Mouse (Mus musculus): Measurements from ENCODE around the gene Arhgef15. TPM values are rescaled to one million over a fixed set of nuclear protein-coding genes. Genes with fewer than 3 reads are reported as not detected.

Gene Arhgef15
- total and polyA plus RNA-seq, 3 experiments = 0.22 TPM; not detected in 2

- DNase-seq (ENCODE audit: low spot score) (no peak), ATAC-seq (ENCODE audit: extremely low read depth, insufficient number of reproducible peaks, low FRiP score, poor library complexity, severe bottlenecking) (no peak)
- TF ChIP-seq CTCF (IDR thresholded peaks at IDR 0.05; ENCODE audit: low read depth, low read length) (no peak), GATA2 (IDR thresholded peaks at IDR 0.05; ENCODE audit: borderline replicate concordance, low read depth, low read length) (no peak), TAL1 (conservative IDR thresholded peaks at IDR 0.05; ENCODE audit: low read depth, low read length) (no peak), GATA1 (IDR thresholded peaks at IDR 0.05; ENCODE audit: borderline replicate concordance, low read length) (no peak), POLR2AphosphoS5 (IDR thresholded peaks at IDR 0.05; ENCODE audit: insufficient replicate concordance, low read depth, low read length) (no peak)
- H3K36me3 ChIP-seq (replicated peaks) = no peaks in the 10 kb centered on the region
- H3K9me3 ChIP-seq (replicated peaks) = no peaks in the 10 kb centered on the region
- no peak overlapping the region for H3K4me3 ChIP-seq (ENCODE audit: low read depth, low read length)
- peaks cover 17% of the 10 kb centered on the region for H3K4me1 ChIP-seq (ENCODE audit: insufficient read depth, low read depth, low read length)
- H3K27me3 ChIP-seq (ENCODE audit: insufficient read depth, low read length) = peaks cover 74% of the 10 kb centered on the region
Observed at GRCm38 (mm10) chr11:68953903-68954302, 3.4 kb downstream of the Arhgef15 start.

- H3K27me3 ChIP-seq (ENCODE audit: insufficient read depth, low read length) = peaks cover 52% of the 10 kb centered on the region
- ATAC-seq (ENCODE audit: extremely low read depth, insufficient number of reproducible peaks, low FRiP score, poor library complexity, severe bottlenecking) (no peak), DNase-seq (ENCODE audit: low spot score) (no peak)
- H3K4me1 ChIP-seq (ENCODE audit: insufficient read depth, low read depth, low read length) = peaks cover 18% of the 10 kb centered on the region
- no peaks in the 10 kb centered on the region for H3K9me3 ChIP-seq (replicated peaks)
- peaks cover 5% of the 10 kb centered on the region for H3K36me3 ChIP-seq (replicated peaks)
- no peak for TF ChIP-seq GATA1 (IDR thresholded peaks at IDR 0.05; ENCODE audit: borderline replicate concordance, low read length)
- no peak for TF ChIP-seq GATA2 (IDR thresholded peaks at IDR 0.05; ENCODE audit: borderline replicate concordance, low read depth, low read length)
- no peak for TF ChIP-seq CTCF (IDR thresholded peaks at IDR 0.05; ENCODE audit: low read depth, low read length)
- no peak for TF ChIP-seq POLR2AphosphoS5 (IDR thresholded peaks at IDR 0.05; ENCODE audit: insufficient replicate concordance, low read depth, low read length)
- TF ChIP-seq TAL1 (conservative IDR thresholded peaks at IDR 0.05; ENCODE audit: low read depth, low read length) = no peak
- H3K4me3 ChIP-seq (ENCODE audit: low read depth, low read length) = no peak overlapping the region
Observed at GRCm38 (mm10) chr11:68947542-68947993, 9.7 kb downstream of the Arhgef15 start.

GRCm38 (mm10) chr11:68946806-68947440 is 10.4 kb downstream of the Arhgef15 start:
- Histone ChIP-seq H3K36me3 (replicated peaks) (peaks cover 10% of the 10 kb centered on the region), H3K4me1 (ENCODE audit: insufficient read depth, low read depth, low read length) (peaks cover 18% of the 10 kb centered on the region), H3K9me3 (replicated peaks) (no peaks in the 10 kb centered on the region), H3K27me3 (ENCODE audit: insufficient read depth, low read length) (peaks cover 50% of the 10 kb centered on the region), H3K4me3 (ENCODE audit: low read depth, low read length) (no peak overlapping the region)
- ATAC-seq (ENCODE audit: extremely low read depth, insufficient number of reproducible peaks, low FRiP score, poor library complexity, severe bottlenecking) (no peak), DNase-seq (ENCODE audit: low spot score) (no peak)
- TF ChIP-seq GATA2 (IDR thresholded peaks at IDR 0.05; ENCODE audit: borderline replicate concordance, low read depth, low read length) = no peak
- TF ChIP-seq POLR2AphosphoS5 (IDR thresholded peaks at IDR 0.05; ENCODE audit: insufficient replicate concordance, low read depth, low read length) = no peak
- no peak for TF ChIP-seq CTCF (IDR thresholded peaks at IDR 0.05; ENCODE audit: low read depth, low read length)
- no peak for TF ChIP-seq TAL1 (conservative IDR thresholded peaks at IDR 0.05; ENCODE audit: low read depth, low read length)
- no peak for TF ChIP-seq GATA1 (IDR thresholded peaks at IDR 0.05; ENCODE audit: borderline replicate concordance, low read length)

GRCm38 (mm10) chr11:68946001-68946400 is 11.3 kb downstream of the Arhgef15 start:
- H3K9me3 ChIP-seq (replicated peaks) = no peaks in the 10 kb centered on the region
- DNase-seq (ENCODE audit: low spot score) (no peak), ATAC-seq (ENCODE audit: extremely low read depth, insufficient number of reproducible peaks, low FRiP score, poor library complexity, severe bottlenecking) (no peak)
- H3K27me3 ChIP-seq (ENCODE audit: insufficient read depth, low read length) = peaks cover 41% of the 10 kb centered on the region
- TF ChIP-seq TAL1 (conservative IDR thresholded peaks at IDR 0.05; ENCODE audit: low read depth, low read length) (no peak), POLR2AphosphoS5 (IDR thresholded peaks at IDR 0.05; ENCODE audit: insufficient replicate concordance, low read depth, low read length) (no peak), GATA2 (IDR thresholded peaks at IDR 0.05; ENCODE audit: borderline replicate concordance, low read depth, low read length) (no peak), GATA1 (IDR thresholded peaks at IDR 0.05; ENCODE audit: borderline replicate concordance, low read length) (no peak), CTCF (IDR thresholded peaks at IDR 0.05; ENCODE audit: low read depth, low read length) (no peak)
- peaks cover 14% of the 10 kb centered on the region for H3K36me3 ChIP-seq (replicated peaks)
- H3K4me3 ChIP-seq (ENCODE audit: low read depth, low read length) = no peak overlapping the region
- peaks cover 15% of the 10 kb centered on the region for H3K4me1 ChIP-seq (ENCODE audit: insufficient read depth, low read depth, low read length)

GRCm38 (mm10) chr11:68945245-68945644 is 12.0 kb downstream of the Arhgef15 start:
- DNase-seq (ENCODE audit: low spot score) (no peak), ATAC-seq (ENCODE audit: extremely low read depth, insufficient number of reproducible peaks, low FRiP score, poor library complexity, severe bottlenecking) (no peak)
- peaks cover 38% of the 10 kb centered on the region for H3K27me3 ChIP-seq (ENCODE audit: insufficient read depth, low read length)
- peaks cover 19% of the 10 kb centered on the region for H3K4me1 ChIP-seq (ENCODE audit: insufficient read depth, low read depth, low read length)
- H3K4me3 ChIP-seq (ENCODE audit: low read depth, low read length) = no peak overlapping the region
- TF ChIP-seq TAL1 (conservative IDR thresholded peaks at IDR 0.05; ENCODE audit: low read depth, low read length) = no peak
- TF ChIP-seq POLR2AphosphoS5 (IDR thresholded peaks at IDR 0.05; ENCODE audit: insufficient replicate concordance, low read depth, low read length) = no peak
- TF ChIP-seq GATA2 (IDR thresholded peaks at IDR 0.05; ENCODE audit: borderline replicate concordance, low read depth, low read length) = no peak
- TF ChIP-seq GATA1 (IDR thresholded peaks at IDR 0.05; ENCODE audit: borderline replicate concordance, low read length) = no peak
- no peak for TF ChIP-seq CTCF (IDR thresholded peaks at IDR 0.05; ENCODE audit: low read depth, low read length)
- peaks cover 14% of the 10 kb centered on the region for H3K36me3 ChIP-seq (replicated peaks)
- H3K9me3 ChIP-seq (replicated peaks) = no peaks in the 10 kb centered on the region

- no peak for ATAC-seq (ENCODE audit: extremely low read depth, insufficient number of reproducible peaks, low FRiP score, poor library complexity, severe bottlenecking)
- Histone ChIP-seq H3K27me3 (ENCODE audit: insufficient read depth, low read length) (peaks cover 27% of the 10 kb centered on the region), H3K4me3 (ENCODE audit: low read depth, low read length) (no peak overlapping the region), H3K4me1 (ENCODE audit: insufficient read depth, low read depth, low read length) (peaks cover 22% of the 10 kb centered on the region), H3K9me3 (replicated peaks) (no peaks in the 10 kb centered on the region), H3K36me3 (replicated peaks) (peaks cover 14% of the 10 kb centered on the region)
- DNase-seq (ENCODE audit: low spot score) = no peak
- TF ChIP-seq GATA2 (IDR thresholded peaks at IDR 0.05; ENCODE audit: borderline replicate concordance, low read depth, low read length) = no peak
- no peak for TF ChIP-seq CTCF (IDR thresholded peaks at IDR 0.05; ENCODE audit: low read depth, low read length)
- TF ChIP-seq POLR2AphosphoS5 (IDR thresholded peaks at IDR 0.05; ENCODE audit: insufficient replicate concordance, low read depth, low read length) = no peak
- TF ChIP-seq GATA1 (IDR thresholded peaks at IDR 0.05; ENCODE audit: borderline replicate concordance, low read length) = no peak
- no peak for TF ChIP-seq TAL1 (conservative IDR thresholded peaks at IDR 0.05; ENCODE audit: low read depth, low read length)
Observed at GRCm38 (mm10) chr11:68942731-68943130, 14.5 kb downstream of the Arhgef15 start.
